Mouse (Mus musculus) lung, adult 2 months (tissue): ENCODE results near the gene Oprl1.

Experiments used
- CTCF ChIP-seq: fragments of 200-500 bp; IDR thresholded peaks from 2 replicates; pipeline ENCODE4 v1.5.1; 2011; ENCODE audit warnings: mild to moderate bottlenecking, low read length, control low read depth; ENCODE audit not compliant: insufficient read depth
- POLR2A ChIP-seq: fragments of 200-500 bp; IDR thresholded peaks from 2 replicates; pipeline ENCODE4 v1.6.1; 2011; ENCODE audit warnings: low read depth, mild to moderate bottlenecking, control low read depth, low read length, borderline replicate concordance; ENCODE audit errors: extremely low read depth

- TF ChIP-seq CTCF (no peak), POLR2A (no peak)
Observed at GRCm38 (mm10) chr2:181715382-181715781, 566 bp downstream of the Oprl1 start.
